Mouse (Mus musculus) MEL (cell line): ENCODE measurements around the gene Ghr. TPM values are rescaled to one million over a fixed set of nuclear protein-coding genes. Genes with fewer than 3 reads are reported as not detected.

ENCODE experiments used
- DNase-seq: peaks from one replicate; pipeline ENCODE4 v3.0.0; 2011; ENCODE audit warnings: low read depth, low spot score
- H3K27ac ChIP-seq: 2 replicates; pipeline ENCODE4 v1.5.1; 2012; ENCODE audit warnings: low read depth, mild to moderate bottlenecking, control low read depth, low read length, moderate library complexity; ENCODE audit not compliant: control insufficient read depth
- H3K27me3 ChIP-seq, 2 experiments: fragments of 150-350 bp in 1 of 2; sonication (generic) in 1 of 2; 2 replicates each; pipeline ENCODE4 v1.6.1; 2012; ENCODE audit warnings: low read length in 2 of 2, mild to moderate bottlenecking in 2 of 2, improper control_type of control experiment in 1 of 2, moderate library complexity in 1 of 2; ENCODE audit not compliant: insufficient read depth in 2 of 2, control insufficient read depth in 1 of 2
- H3K36me3 ChIP-seq, 2 experiments: 2 replicates each; pipeline ENCODE4 v1.6.1; 2012 to 2014; ENCODE audit warnings: low read length in 2 of 2, improper control_type of control experiment in 1 of 2, inconsistent platforms in 1 of 2, mild to moderate bottlenecking in 1 of 2; ENCODE audit not compliant: insufficient read depth in 2 of 2, control insufficient read depth in 1 of 2
- H3K4me1 ChIP-seq, 2 experiments: fragments of 150-350 bp in 1 of 2; sonication (generic) in 1 of 2; 2 replicates each; pipeline ENCODE4 v1.6.1; 2012; ENCODE audit warnings: low read length in 2 of 2, improper control_type of control experiment in 1 of 2, mild to moderate bottlenecking in 1 of 2; ENCODE audit not compliant: insufficient read depth in 2 of 2, control insufficient read depth in 1 of 2
- H3K4me3 ChIP-seq, 2 experiments: fragments of 150-350 bp in 1 of 2; sonication (generic) in 1 of 2; 2 replicates each; pipeline ENCODE4 v1.5.1; 2012; ENCODE audit warnings: low read depth in 2 of 2, low read length in 2 of 2, mild to moderate bottlenecking in 2 of 2, moderate library complexity in 2 of 2, control low read depth in 1 of 2, improper control_type of control experiment in 1 of 2; ENCODE audit not compliant: control insufficient read depth in 1 of 2, insufficient read depth in 1 of 2
- H3K79me2 ChIP-seq: 2 replicates; pipeline ENCODE4 v1.6.1; 2012; ENCODE audit warnings: mild to moderate bottlenecking, low read length, moderate library complexity; ENCODE audit not compliant: control insufficient read depth, poor library complexity, insufficient read depth
- H3K9ac ChIP-seq: 2 replicates; pipeline ENCODE4 v1.6.1; 2012; ENCODE audit warnings: low read depth, mild to moderate bottlenecking, control low read depth, low read length, moderate library complexity; ENCODE audit not compliant: control insufficient read depth, poor library complexity, severe bottlenecking
- H3K9me3 ChIP-seq: fragments of 150-350 bp; sonication (generic); replicated peaks from 2 replicates; pipeline ENCODE4 v1.6.1; 2012; ENCODE audit warnings: mild to moderate bottlenecking, low read length, improper control_type of control experiment, moderate library complexity; ENCODE audit not compliant: insufficient read depth
- BHLHE40 ChIP-seq: IDR thresholded peaks from 2 replicates; pipeline ENCODE4 v1.6.1; 2012; ENCODE audit warnings: low read depth, mild to moderate bottlenecking, inconsistent platforms, low read length, improper control_type of control experiment, borderline replicate concordance
- CTCF ChIP-seq, 3 experiments: IDR thresholded peaks in 2 of 3; conservative IDR thresholded peaks in 1 of 3; 2 replicates each; pipeline ENCODE4 v1.5.1; 2011 to 2012; ENCODE audit warnings: low read length in 3 of 3, low read depth in 2 of 3, mild to moderate bottlenecking in 2 of 3, improper control_type of control experiment in 1 of 3, inconsistent platforms in 1 of 3, mixed read lengths in 1 of 3, moderate library complexity in 1 of 3; ENCODE audit not compliant: control insufficient read depth in 1 of 3, insufficient read depth in 1 of 3, poor library complexity in 1 of 3, severe bottlenecking in 1 of 3
- E2F4 ChIP-seq: IDR thresholded peaks from 2 replicates; pipeline ENCODE4 v1.6.1; 2011; ENCODE audit warnings: low read depth, low read length, improper control_type of control experiment, borderline replicate concordance
- GABPA ChIP-seq: IDR thresholded peaks from 2 replicates; pipeline ENCODE4 v1.6.1; 2012; ENCODE audit warnings: low read depth, mild to moderate bottlenecking, inconsistent platforms, low read length, improper control_type of control experiment, moderate library complexity
- HCFC1 ChIP-seq: IDR thresholded peaks from 2 replicates; pipeline ENCODE4 v1.6.1; 2012; ENCODE audit warnings: low read depth, mild to moderate bottlenecking, inconsistent platforms, low read length, improper control_type of control experiment, moderate library complexity
- JUND ChIP-seq: IDR thresholded peaks from 2 replicates; pipeline ENCODE4 v1.6.1; 2011; ENCODE audit warnings: low read depth, mild to moderate bottlenecking, improper control_type of control experiment, low read length
- MAFK ChIP-seq: IDR thresholded peaks from 2 replicates; pipeline ENCODE4 v1.6.1; 2011; ENCODE audit warnings: low read depth, mild to moderate bottlenecking, low read length, improper control_type of control experiment, borderline replicate concordance
- MYB ChIP-seq: IDR thresholded peaks from 2 replicates; pipeline ENCODE4 v1.6.1; 2011; ENCODE audit warnings: mild to moderate bottlenecking, low read depth, low read length, improper control_type of control experiment
- NELFE ChIP-seq: IDR thresholded peaks from 2 replicates; pipeline ENCODE4 v1.6.1; 2011; ENCODE audit warnings: low read depth, low read length, improper control_type of control experiment
- NRF1 ChIP-seq: IDR thresholded peaks from 2 replicates; pipeline ENCODE4 v1.6.1; 2014; ENCODE audit warnings: low read depth, mild to moderate bottlenecking, inconsistent platforms, low read length, improper control_type of control experiment, moderate library complexity; ENCODE audit not compliant: poor library complexity, insufficient read depth, severe bottlenecking
- POLR2A ChIP-seq, 2 experiments: IDR thresholded peaks; 2 replicates each; pipeline ENCODE4 v1.6.1; 2011 to 2012; ENCODE audit warnings: low read length in 2 of 2, mild to moderate bottlenecking in 2 of 2, control low read depth in 1 of 2, improper control_type of control experiment in 1 of 2, low read depth in 1 of 2, moderate library complexity in 1 of 2; ENCODE audit not compliant: control insufficient read depth in 1 of 2, insufficient read depth in 1 of 2, poor library complexity in 1 of 2
- POLR2AphosphoS2 ChIP-seq: IDR thresholded peaks from 2 replicates; pipeline ENCODE4 v1.6.1; 2011; ENCODE audit warnings: low read length, improper control_type of control experiment
- RAD21 ChIP-seq: IDR thresholded peaks from 2 replicates; pipeline ENCODE4 v1.6.1; 2011; ENCODE audit warnings: mild to moderate bottlenecking, low read depth, low read length, improper control_type of control experiment
- TBP ChIP-seq: IDR thresholded peaks from 2 replicates; pipeline ENCODE4 v1.8.0; 2011; ENCODE audit warnings: low read depth, low read length, improper control_type of control experiment
- TCF12 ChIP-seq: IDR thresholded peaks from 2 replicates; pipeline ENCODE4 v1.6.1; 2014; ENCODE audit warnings: low read depth, mild to moderate bottlenecking, inconsistent platforms, low read length, improper control_type of control experiment, moderate library complexity
- UBTF ChIP-seq: IDR thresholded peaks from 2 replicates; pipeline ENCODE4 v1.6.1; 2012; ENCODE audit warnings: low read depth, mild to moderate bottlenecking, inconsistent platforms, low read length, improper control_type of control experiment, moderate library complexity, borderline replicate concordance; ENCODE audit not compliant: insufficient read depth
- USF1 ChIP-seq: IDR thresholded peaks from 2 replicates; pipeline ENCODE4 v1.6.1; 2014; ENCODE audit warnings: low read depth, mild to moderate bottlenecking, inconsistent platforms, low read length, improper control_type of control experiment, moderate library complexity
- ZC3H11A ChIP-seq: IDR thresholded peaks from 2 replicates; pipeline ENCODE4 v1.6.1; 2012; ENCODE audit warnings: low read depth, mild to moderate bottlenecking, inconsistent platforms, low read length, improper control_type of control experiment
- ZKSCAN1 ChIP-seq: IDR thresholded peaks from 2 replicates; pipeline ENCODE4 v1.6.1; 2012; ENCODE audit warnings: low read depth, mild to moderate bottlenecking, inconsistent platforms, low read length, improper control_type of control experiment, moderate library complexity
- ZNF384 ChIP-seq: IDR thresholded peaks from 2 replicates; pipeline ENCODE4 v1.6.1; 2012; ENCODE audit warnings: low read depth, mild to moderate bottlenecking, inconsistent platforms, low read length, improper control_type of control experiment
- polyA plus RNA-seq, 2 experiments: library from polyadenylated mRNA; stranded (reverse) in 1 of 2; unstranded in 1 of 2; fragments of >175 nt in 1 of 2; fragments of >200 nt in 1 of 2; gene quantifications; 2 replicates each; pipeline versions ENCODE4 v1.2.1 to v1.2.4; 2012; ENCODE audit warnings: low replicate concordance in 2 of 2, low read depth in 1 of 2; ENCODE audit not compliant: insufficient read length in 2 of 2, insufficient read depth in 1 of 2, missing spikeins in 1 of 2
- total RNA-seq: library from RNA; depleted of rRNA; stranded (reverse); fragments of 300-350 nt; gene quantifications from 2 replicates; pipeline ENCODE4 v1.2.3, GENCODE M21; 2012

Gene Ghr
- total and polyA plus RNA-seq, 3 experiments: 0.07 TPM; not detected in 2

DNA sequence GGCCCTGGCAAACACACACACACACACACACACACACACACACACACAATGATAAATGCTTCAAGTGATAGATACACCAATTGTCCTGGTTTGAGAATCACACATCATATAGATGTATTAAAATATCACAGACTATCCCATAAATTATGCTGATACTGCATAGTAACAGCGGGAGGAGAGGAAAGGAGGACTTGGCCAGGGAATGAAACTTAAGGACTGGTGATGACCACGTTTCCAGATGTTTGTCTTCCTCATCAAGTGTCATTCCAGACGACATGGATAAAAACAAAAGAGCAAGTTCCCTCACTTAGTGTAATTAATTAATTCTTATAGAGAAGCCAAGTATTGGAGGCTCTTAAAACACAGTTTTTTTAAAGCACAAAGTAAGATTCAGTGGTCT is 236.6 kb downstream of the Ghr start:
- H3K36me3 ChIP-seq: no peaks in the 10 kb centered on the region
- no peak for DNase-seq
- no peaks in the 10 kb centered on the region for H3K79me2 ChIP-seq
- no peaks in the 10 kb centered on the region for H3K9me3 ChIP-seq
- H3K27ac ChIP-seq: no peak overlapping the region
- H3K27me3 ChIP-seq: no peaks in the 10 kb centered on the region
- H3K4me3 ChIP-seq: no peak overlapping the region
- no peak overlapping the region for H3K9ac ChIP-seq
- TF ChIP-seq NELFE: no peak
- no peak for TF ChIP-seq UBTF
- no peak for TF ChIP-seq MAFK
- TF ChIP-seq JUND: no peak
- no peak for TF ChIP-seq GABPA
- TF ChIP-seq CTCF (IDR thresholded peaks at IDR 0.05 in 2 of 3, conservative IDR thresholded peaks at IDR 0.05 in 1 of 3; ENCODE audit: control insufficient read depth in 1 of 3, insufficient read depth in 1 of 3, low read depth in 2 of 3, low read length in 3 of 3, poor library complexity in 1 of 3, severe bottlenecking in 1 of 3): no peak
- TF ChIP-seq USF1: no peak
- TF ChIP-seq ZC3H11A: no peak
- no peak for TF ChIP-seq TBP
- no peak for TF ChIP-seq ZNF384
- TF ChIP-seq TCF12: no peak
- TF ChIP-seq RAD21: no peak
- no peak for TF ChIP-seq MYB
- H3K4me1 ChIP-seq: no peaks in the 10 kb centered on the region

- Histone ChIP-seq H3K4me1 (no peaks in the 10 kb centered on the region), H3K27ac (no peak overlapping the region), H3K79me2 (no peaks in the 10 kb centered on the region), H3K27me3 (no peaks in the 10 kb centered on the region), H3K9ac (no peak overlapping the region), H3K36me3 (no peaks in the 10 kb centered on the region), H3K9me3 (no peaks in the 10 kb centered on the region), H3K4me3 (no peak overlapping the region)
- no peak for DNase-seq
- no peak for TF ChIP-seq POLR2AphosphoS2
- no peak for TF ChIP-seq NRF1
- TF ChIP-seq MYB: no peak
- TF ChIP-seq MAFK: no peak
- no peak for TF ChIP-seq POLR2A (IDR thresholded peaks at IDR 0.05; ENCODE audit: control insufficient read depth in 1 of 2, insufficient read depth in 1 of 2, low read depth in 1 of 2, low read length in 2 of 2, poor library complexity in 1 of 2)
- TF ChIP-seq ZKSCAN1: no peak
- TF ChIP-seq GABPA: no peak
- TF ChIP-seq HCFC1: no peak
- no peak for TF ChIP-seq CTCF (IDR thresholded peaks at IDR 0.05 in 2 of 3, conservative IDR thresholded peaks at IDR 0.05 in 1 of 3; ENCODE audit: control insufficient read depth in 1 of 3, insufficient read depth in 1 of 3, low read depth in 2 of 3, low read length in 3 of 3, poor library complexity in 1 of 3, severe bottlenecking in 1 of 3)
- no peak for TF ChIP-seq E2F4
- no peak for TF ChIP-seq BHLHE40
Observed at GRCm38 (mm10) chr15:3344555-3344954, 238.7 kb downstream of the Ghr start.
